Mouse (Mus musculus): ENCODE results near the gene Spon1. TPM values are rescaled to one million over a fixed set of nuclear protein-coding genes. Genes with fewer than 3 reads are reported as not detected.

Gene Spon1
- polyA plus RNA-seq, 1 experiment from 2014 or later: 30.5 TPM

DNA sequence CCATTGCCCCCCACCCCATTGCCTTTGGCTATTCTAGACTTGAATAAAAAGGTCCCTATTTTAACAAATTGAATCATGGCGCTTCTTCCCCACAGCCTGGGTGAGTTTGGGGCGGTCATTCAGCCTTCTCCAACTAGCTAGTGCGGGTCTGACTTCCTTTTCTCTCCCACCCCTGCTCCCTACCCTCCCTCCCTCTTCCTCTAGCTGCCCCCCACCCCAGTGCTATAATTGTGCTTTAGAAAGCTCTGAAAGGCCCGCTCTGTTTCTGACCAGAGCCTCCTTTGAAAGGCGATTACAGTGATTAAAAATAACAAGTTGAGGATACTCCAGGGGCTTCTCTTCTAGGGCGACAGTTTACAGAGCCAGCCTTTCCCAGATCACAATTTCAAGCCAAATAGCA is 3.5 kb downstream of the Spon1 start:
- Histone ChIP-seq H3K4me1 (ENCODE audit: control insufficient read depth, insufficient read depth, low read length) (peaks cover 12% of the 10 kb centered on the region), H3K9ac (ENCODE audit: low read depth, low read length) (no peak overlapping the region), H3K27me3 (replicated peaks; ENCODE audit: control insufficient read depth, insufficient read depth, low read length) (peaks cover 34% of the 10 kb centered on the region), H3K4me3 (ENCODE audit: low read depth, low read length) (no peak overlapping the region), H3K9me3 (ENCODE audit: control insufficient read depth, low read length) (peaks cover 5% of the 10 kb centered on the region; the same call in 1 of the 2 replicates), H3K27ac (replicated peaks; ENCODE audit: low read depth, low read length) (no peak overlapping the region), H3K4me2 (ENCODE audit: low read depth, low read length) (peak overlapping the region; percentile 10; the same call in 1 of the 2 replicates), H3K36me3 (ENCODE audit: control insufficient read depth, insufficient read depth, low read length) (no peaks in the 10 kb centered on the region)
- WGBS: 23% methylated on average over 6 of the region's 6 CpGs
- no peak for ATAC-seq (ENCODE audit: low read depth)
- DNase-seq (ENCODE audit: low spot score): peak; percentile 32

DNA sequence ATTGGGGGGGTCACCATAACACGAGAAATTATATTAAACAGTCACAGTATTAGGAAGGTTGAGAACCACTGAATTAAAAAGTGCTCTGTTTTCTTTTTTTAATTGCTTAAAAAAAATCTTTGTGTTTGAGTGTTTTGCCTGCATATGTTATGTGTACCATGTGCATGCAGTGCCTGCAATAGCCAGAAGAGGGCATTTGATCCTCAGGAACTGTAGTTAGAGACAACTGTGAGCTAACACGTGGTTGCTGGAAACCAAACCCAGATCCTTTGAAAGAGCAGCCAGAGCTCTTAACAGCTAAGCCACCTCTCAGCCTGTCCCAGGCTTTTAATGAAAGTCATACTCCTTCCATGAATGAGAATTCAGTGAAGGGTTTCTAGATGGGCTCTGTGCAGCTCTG is 6.3 kb downstream of the Spon1 start:
- no peak for ATAC-seq (ENCODE audit: low read depth)
- DNase-seq (ENCODE audit: low spot score): no peak
- peaks cover 5% of the 10 kb centered on the region; the same call in 1 of the 2 replicates for H3K9me3 ChIP-seq (ENCODE audit: control insufficient read depth, low read length)
- H3K36me3 ChIP-seq (ENCODE audit: control insufficient read depth, insufficient read depth, low read length): no peaks in the 10 kb centered on the region
- H3K27me3 ChIP-seq (replicated peaks; ENCODE audit: control insufficient read depth, insufficient read depth, low read length): peaks cover 15% of the 10 kb centered on the region
- no peak overlapping the region for H3K4me2 ChIP-seq (ENCODE audit: low read depth, low read length)
- 84% methylated on average over 2 of the region's 2 CpGs for whole genome bisulfite sequencing
- no peak overlapping the region for H3K27ac ChIP-seq (replicated peaks; ENCODE audit: low read depth, low read length)
- H3K9ac ChIP-seq (ENCODE audit: low read depth, low read length): no peak overlapping the region
- 0 out of 2 replicates have a peak, but pooled peaks cover 4% of the 10 kb centered on the region for H3K4me1 ChIP-seq (ENCODE audit: control insufficient read depth, insufficient read depth, low read length)
- H3K4me3 ChIP-seq (ENCODE audit: low read depth, low read length): no peak overlapping the region

DNA sequence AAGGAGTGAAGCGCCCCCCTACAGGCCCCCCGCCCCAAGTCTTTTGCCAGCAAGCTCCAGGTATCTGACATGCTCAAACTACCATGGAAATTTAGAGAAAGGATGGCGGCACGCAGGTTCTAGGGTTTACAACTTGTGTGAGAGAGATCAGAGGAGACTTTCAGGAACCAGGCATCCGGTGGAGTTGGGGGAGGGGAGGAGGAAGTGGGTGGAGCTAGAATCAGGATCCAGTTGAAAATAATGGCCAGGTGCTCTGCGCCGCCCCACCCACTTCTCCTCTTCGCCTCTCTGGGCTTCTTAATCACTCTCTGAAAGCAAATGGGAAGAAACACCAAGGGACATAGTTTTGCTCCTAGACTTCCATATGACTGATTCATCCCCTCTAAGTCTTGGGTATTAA is 7.6 kb downstream of the Spon1 start:
- DNase-seq (ENCODE audit: low spot score) (no peak), ATAC-seq (ENCODE audit: low read depth) (no peak)
- 51% methylated on average over 8 of the region's 8 CpGs for WGBS

DNA sequence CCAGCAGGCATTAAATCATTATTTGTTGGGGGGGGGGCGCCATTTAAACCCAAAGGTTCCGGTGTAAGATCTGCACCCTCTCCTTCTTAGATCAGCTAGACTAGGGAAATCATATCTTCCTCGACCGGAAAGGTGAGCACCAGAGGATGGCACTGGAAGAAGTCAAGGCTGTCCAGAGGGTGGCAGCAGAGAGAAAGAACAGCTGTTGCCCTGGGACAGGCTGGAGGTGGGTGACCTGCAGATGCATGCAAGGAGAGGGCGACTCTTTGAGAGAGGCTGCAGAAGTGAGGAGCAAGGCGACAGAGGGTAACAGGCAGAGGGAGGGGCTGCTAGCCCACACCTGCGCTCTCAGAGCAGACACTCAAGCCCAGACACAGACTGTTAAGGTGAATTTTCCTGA is 8.2 kb downstream of the Spon1 start:
- peak; percentile 70 for ATAC-seq (ENCODE audit: low read depth)

More for the DNA sequence above, 7.6 kb downstream of the Spon1 start:
- Histone ChIP-seq H3K36me3 (ENCODE audit: control insufficient read depth, insufficient read depth, low read length) (no peaks in the 10 kb centered on the region), H3K4me2 (ENCODE audit: low read depth, low read length) (no peak overlapping the region), H3K4me3 (ENCODE audit: low read depth, low read length) (no peak overlapping the region), H3K27me3 (replicated peaks; ENCODE audit: control insufficient read depth, insufficient read depth, low read length) (0 out of 2 replicates have a peak, but pooled peaks cover 6% of the 10 kb centered on the region), H3K9me3 (ENCODE audit: control insufficient read depth, low read length) (peaks cover 5% of the 10 kb centered on the region; the same call in 1 of the 2 replicates), H3K27ac (replicated peaks; ENCODE audit: low read depth, low read length) (no peak overlapping the region), H3K4me1 (ENCODE audit: control insufficient read depth, insufficient read depth, low read length) (0 out of 2 replicates have a peak, but pooled peaks cover 3% of the 10 kb centered on the region), H3K9ac (ENCODE audit: low read depth, low read length) (no peak overlapping the region)

DNA sequence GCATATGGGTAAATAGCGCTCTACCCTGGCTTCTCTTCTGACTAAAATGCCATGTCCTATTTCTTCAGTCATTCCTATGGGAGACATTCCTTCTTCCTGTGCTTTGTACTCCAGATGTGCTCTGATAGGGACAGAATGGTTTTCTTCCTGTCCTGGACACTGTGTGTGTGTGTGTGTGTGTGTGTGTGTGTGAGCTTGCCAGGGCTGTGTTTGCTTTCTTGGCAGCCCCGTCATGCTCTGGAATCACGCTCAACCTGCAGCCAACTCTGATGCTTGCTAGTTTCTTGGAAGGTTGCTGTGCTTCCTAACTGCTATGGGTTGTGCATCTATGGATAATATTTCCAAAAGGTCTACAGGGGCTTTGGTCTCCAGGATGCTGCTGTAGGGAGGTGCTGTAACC is 9.1 kb downstream of the Spon1 start:
- peak; percentile 45; the same call in 1 of the 2 replicates for ATAC-seq (ENCODE audit: low read depth)
- H3K9ac ChIP-seq (ENCODE audit: low read depth, low read length): no peak overlapping the region
- H3K4me2 ChIP-seq (ENCODE audit: low read depth, low read length): no peak overlapping the region
- H3K36me3 ChIP-seq (ENCODE audit: control insufficient read depth, insufficient read depth, low read length): no peaks in the 10 kb centered on the region
- no peaks in the 10 kb centered on the region for H3K27me3 ChIP-seq (replicated peaks; ENCODE audit: control insufficient read depth, insufficient read depth, low read length)
- peaks cover 5% of the 10 kb centered on the region; the same call in 1 of the 2 replicates for H3K9me3 ChIP-seq (ENCODE audit: control insufficient read depth, low read length)
- 0 out of 2 replicates have a peak, but pooled peaks cover 3% of the 10 kb centered on the region for H3K4me1 ChIP-seq (ENCODE audit: control insufficient read depth, insufficient read depth, low read length)
- H3K4me3 ChIP-seq (ENCODE audit: low read depth, low read length): no peak overlapping the region
- WGBS: 58% methylated on average over 3 of the region's 3 CpGs
- peak; percentile 58 for DNase-seq (ENCODE audit: low spot score)
- no peak overlapping the region for H3K27ac ChIP-seq (replicated peaks; ENCODE audit: low read depth, low read length)

More for the DNA sequence above, 8.2 kb downstream of the Spon1 start:
- Histone ChIP-seq H3K9me3 (ENCODE audit: control insufficient read depth, low read length) (peaks cover 5% of the 10 kb centered on the region; the same call in 1 of the 2 replicates), H3K4me1 (ENCODE audit: control insufficient read depth, insufficient read depth, low read length) (0 out of 2 replicates have a peak, but pooled peaks cover 3% of the 10 kb centered on the region), H3K36me3 (ENCODE audit: control insufficient read depth, insufficient read depth, low read length) (no peaks in the 10 kb centered on the region), H3K4me3 (ENCODE audit: low read depth, low read length) (no peak overlapping the region), H3K27ac (replicated peaks; ENCODE audit: low read depth, low read length) (no peak overlapping the region), H3K27me3 (replicated peaks; ENCODE audit: control insufficient read depth, insufficient read depth, low read length) (0 out of 2 replicates have a peak, but pooled peaks cover 2% of the 10 kb centered on the region), H3K4me2 (ENCODE audit: low read depth, low read length) (no peak overlapping the region), H3K9ac (ENCODE audit: low read depth, low read length) (no peak overlapping the region)
- peak; percentile 46 for DNase-seq (ENCODE audit: low spot score)
- WGBS: 16% methylated on average over 7 of the region's 7 CpGs

DNA sequence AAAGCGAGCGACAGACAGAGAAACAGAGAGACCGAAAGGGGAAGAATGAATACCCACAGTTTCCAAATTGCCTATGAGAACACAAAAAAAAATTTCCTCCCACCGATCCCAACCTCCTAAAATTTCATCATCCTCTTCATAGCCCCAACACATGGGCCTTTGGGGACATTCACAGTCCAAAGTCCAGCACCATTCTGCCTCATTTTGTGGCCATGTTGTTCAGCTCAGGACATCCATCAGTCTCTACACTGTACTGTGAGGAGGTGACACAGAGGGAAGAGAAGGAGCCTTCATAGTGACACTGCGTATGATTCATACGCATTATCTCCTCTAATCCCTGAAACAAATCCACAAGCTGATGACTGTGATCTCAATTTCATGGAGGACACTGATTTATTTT is 12.7 kb downstream of the Spon1 start:
- no peaks in the 10 kb centered on the region for H3K27me3 ChIP-seq (replicated peaks; ENCODE audit: control insufficient read depth, insufficient read depth, low read length)
- H3K27ac ChIP-seq (replicated peaks; ENCODE audit: low read depth, low read length): no peak overlapping the region
- H3K4me3 ChIP-seq (ENCODE audit: low read depth, low read length): no peak overlapping the region
- DNase-seq (ENCODE audit: low spot score): no peak
- ATAC-seq (ENCODE audit: low read depth): no peak
- 0 out of 2 replicates have a peak, but pooled peaks cover 3% of the 10 kb centered on the region for H3K4me1 ChIP-seq (ENCODE audit: control insufficient read depth, insufficient read depth, low read length)
- no peak overlapping the region for H3K9ac ChIP-seq (ENCODE audit: low read depth, low read length)
- no peak overlapping the region for H3K4me2 ChIP-seq (ENCODE audit: low read depth, low read length)
- WGBS: 90% methylated on average over 6 of the region's 6 CpGs
- H3K9me3 ChIP-seq (ENCODE audit: control insufficient read depth, low read length): no peaks in the 10 kb centered on the region
- H3K36me3 ChIP-seq (ENCODE audit: control insufficient read depth, insufficient read depth, low read length): no peaks in the 10 kb centered on the region

DNA sequence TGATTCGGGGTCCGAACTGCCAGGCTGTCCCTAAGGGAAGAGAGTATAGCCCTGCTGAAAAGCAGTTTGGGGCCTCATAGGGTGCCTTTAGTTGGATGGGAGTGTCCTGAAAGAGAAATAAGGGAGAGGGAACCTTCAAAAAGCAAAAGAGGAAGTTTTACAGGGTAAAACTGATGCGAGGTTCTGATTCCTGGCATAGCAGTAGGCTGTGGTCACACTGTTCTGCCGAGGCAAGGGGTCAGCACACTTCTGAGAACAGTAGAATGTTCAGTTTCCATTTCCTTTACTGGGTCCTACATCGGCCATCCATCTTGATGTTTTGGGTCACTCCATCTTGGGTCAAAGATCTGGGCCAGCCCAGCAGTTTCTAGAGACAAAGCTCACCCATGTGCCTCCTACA is 14.5 kb downstream of the Spon1 start:
- no peak for ATAC-seq (ENCODE audit: low read depth)
- Histone ChIP-seq H3K4me2 (ENCODE audit: low read depth, low read length) (no peak overlapping the region), H3K36me3 (ENCODE audit: control insufficient read depth, insufficient read depth, low read length) (no peaks in the 10 kb centered on the region), H3K27me3 (replicated peaks; ENCODE audit: control insufficient read depth, insufficient read depth, low read length) (no peaks in the 10 kb centered on the region), H3K4me3 (ENCODE audit: low read depth, low read length) (no peak overlapping the region), H3K9me3 (ENCODE audit: control insufficient read depth, low read length) (no peaks in the 10 kb centered on the region), H3K27ac (replicated peaks; ENCODE audit: low read depth, low read length) (no peak overlapping the region), H3K4me1 (ENCODE audit: control insufficient read depth, insufficient read depth, low read length) (no peaks in the 10 kb centered on the region), H3K9ac (ENCODE audit: low read depth, low read length) (no peak overlapping the region)
- WGBS: 89% methylated on average over 5 of the region's 5 CpGs
- DNase-seq (ENCODE audit: low spot score): no peak

DNA sequence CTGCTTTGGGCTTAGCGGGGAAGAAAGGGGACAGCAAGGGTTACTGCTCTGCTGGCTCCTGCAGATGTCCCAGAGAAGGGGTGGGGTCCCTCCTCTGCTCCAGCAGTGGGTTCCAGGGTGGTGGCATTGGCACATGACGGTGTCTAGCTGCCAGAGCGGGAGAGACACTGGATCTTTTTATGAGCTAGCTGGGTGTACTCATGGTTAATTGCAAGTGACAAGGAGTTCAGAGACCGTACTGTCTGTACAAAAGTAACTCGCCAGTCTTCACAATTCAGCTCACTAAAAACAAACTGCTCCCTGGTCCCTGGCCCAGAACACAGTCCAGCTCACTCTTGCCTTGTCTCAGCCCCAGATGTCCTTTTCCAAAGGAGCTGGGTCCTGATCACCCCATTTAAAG is 26.2 kb downstream of the Spon1 start:
- H3K36me3 ChIP-seq (ENCODE audit: control insufficient read depth, insufficient read depth, low read length): no peaks in the 10 kb centered on the region
- DNase-seq (ENCODE audit: low spot score) (no peak), ATAC-seq (ENCODE audit: low read depth) (no peak)
- H3K27ac ChIP-seq (replicated peaks; ENCODE audit: low read depth, low read length): no peak overlapping the region
- H3K4me2 ChIP-seq (ENCODE audit: low read depth, low read length): no peak overlapping the region
- H3K9ac ChIP-seq (ENCODE audit: low read depth, low read length): no peak overlapping the region
- H3K9me3 ChIP-seq (ENCODE audit: control insufficient read depth, low read length): no peaks in the 10 kb centered on the region
- H3K27me3 ChIP-seq (replicated peaks; ENCODE audit: control insufficient read depth, insufficient read depth, low read length): no peaks in the 10 kb centered on the region
- H3K4me1 ChIP-seq (ENCODE audit: control insufficient read depth, insufficient read depth, low read length): no peaks in the 10 kb centered on the region
- no peak overlapping the region for H3K4me3 ChIP-seq (ENCODE audit: low read depth, low read length)
- WGBS: 71% methylated on average over 5 of the region's 5 CpGs

DNA sequence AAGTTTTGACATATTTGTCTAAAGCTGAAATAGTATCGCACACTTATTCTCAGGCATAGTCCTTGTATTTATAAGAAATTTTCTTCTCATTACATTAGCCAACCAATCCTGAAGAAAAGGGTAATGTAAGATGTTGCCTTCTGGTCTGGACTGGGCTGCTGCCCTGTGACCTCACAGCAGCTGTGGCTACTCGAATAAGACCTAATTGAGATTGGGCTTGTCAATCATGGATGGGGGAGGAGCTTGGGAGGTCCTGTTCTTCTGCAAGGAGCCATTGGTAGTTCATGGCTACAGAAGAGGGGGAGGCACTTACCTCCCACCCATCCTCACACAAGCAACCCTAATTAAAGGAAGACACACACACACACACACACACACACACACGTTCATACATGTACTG is 27.1 kb downstream of the Spon1 start:
- Histone ChIP-seq H3K9ac (ENCODE audit: low read depth, low read length) (no peak overlapping the region), H3K4me2 (ENCODE audit: low read depth, low read length) (no peak overlapping the region), H3K9me3 (ENCODE audit: control insufficient read depth, low read length) (no peaks in the 10 kb centered on the region), H3K4me1 (ENCODE audit: control insufficient read depth, insufficient read depth, low read length) (no peaks in the 10 kb centered on the region), H3K36me3 (ENCODE audit: control insufficient read depth, insufficient read depth, low read length) (no peaks in the 10 kb centered on the region), H3K27me3 (replicated peaks; ENCODE audit: control insufficient read depth, insufficient read depth, low read length) (no peaks in the 10 kb centered on the region), H3K27ac (replicated peaks; ENCODE audit: low read depth, low read length) (no peak overlapping the region), H3K4me3 (ENCODE audit: low read depth, low read length) (no peak overlapping the region)
- no peak for DNase-seq (ENCODE audit: low spot score)
- 63% methylated on average over 3 of the region's 3 CpGs for WGBS
- ATAC-seq (ENCODE audit: low read depth): no peak
